Mouse (Mus musculus) hindbrain, embryonic 12.5 days (tissue): ENCODE data around the gene Myo1c. TPM values are rescaled to one million over a fixed set of nuclear protein-coding genes. Genes with fewer than 3 reads are reported as not detected.

Experiments
- ATAC-seq: fragments of 200-750 bp; cut with Nextera tagmentation; 2 replicates; pipeline ENCODE4 v1.8.0; 2017; ENCODE audit warnings: moderate TSS enrichment; ENCODE audit not compliant: low FRiP score
- H3K27ac ChIP-seq: fragments of 300-500 bp; sonication (generic); 2 replicates; pipeline ENCODE4 v1.5.1; 2016; ENCODE audit warnings: mild to moderate bottlenecking
- H3K27me3 ChIP-seq: fragments of 300-500 bp; sonication (generic); 2 replicates; pipeline ENCODE4 v1.6.1; 2016; ENCODE audit warnings: mild to moderate bottlenecking
- H3K36me3 ChIP-seq: fragments of 300-500 bp; sonication (generic); 2 replicates; pipeline ENCODE4 v1.6.1; 2016; ENCODE audit warnings: mild to moderate bottlenecking
- H3K4me1 ChIP-seq: fragments of 300-500 bp; sonication (generic); 2 replicates; pipeline ENCODE4 v1.6.1; 2016
- H3K4me2 ChIP-seq: fragments of 300-500 bp; sonication (generic); replicated peaks from 2 replicates; pipeline ENCODE4 v1.6.1; 2016; ENCODE audit warnings: mild to moderate bottlenecking
- H3K4me3 ChIP-seq: fragments of 300-500 bp; sonication (generic); 2 replicates; pipeline ENCODE4 v1.5.1; 2016; ENCODE audit warnings: mild to moderate bottlenecking
- H3K9ac ChIP-seq: fragments of 300-500 bp; sonication (generic); 2 replicates; pipeline ENCODE4 v1.6.1; 2016; ENCODE audit warnings: mild to moderate bottlenecking, moderate library complexity
- H3K9me3 ChIP-seq: fragments of 300-500 bp; sonication (generic); replicated peaks from 2 replicates; pipeline ENCODE4 v1.6.1; 2016; ENCODE audit warnings: mild to moderate bottlenecking
- WGBS: fragments of 180-500 bp; shearing (Covaris S2); methylation state at CpG from one replicate; pipeline ENCODE4 v1.1.7; 2016; 5-methylcytosine and 5-hydroxymethylcytosine counted together
- polyA plus RNA-seq: library from polyadenylated mRNA; unstranded; fragments of >200 nt; fragmentation: Nextera tagmentation; extraction: Ambion mirVana; gene quantifications from 2 replicates; pipeline ENCODE4 v1.2.1, GENCODE M21; 2016

Gene Myo1c
- polyA plus RNA-seq, 1 experiment from 2014 or later, result 18.7 TPM

DNA sequence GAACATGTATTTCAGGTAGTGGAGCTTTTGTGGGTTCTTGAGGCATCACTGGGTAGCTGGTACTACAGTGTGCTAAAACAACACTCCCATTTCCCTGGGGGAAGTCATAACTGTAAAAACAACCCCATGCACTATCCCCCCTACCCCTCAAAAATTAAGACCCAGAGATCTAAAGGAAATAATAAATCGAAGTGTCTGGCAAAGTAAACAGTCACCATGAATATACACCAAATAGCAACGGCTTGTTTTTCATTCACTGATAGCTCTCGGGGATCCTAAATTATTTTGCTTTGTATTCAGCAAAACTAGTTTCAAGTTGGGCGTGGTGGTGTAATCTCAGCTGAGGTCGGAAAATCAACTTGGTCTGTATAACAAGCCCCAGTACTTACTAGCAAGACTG lies 20.2 kb upstream of the Myo1c start:
- peak overlapping the region; percentile 76; the same call in 1 of the 2 replicates for H3K27ac ChIP-seq
- H3K4me2 ChIP-seq, result peak overlapping the region; percentile 77
- 18% methylated on average over 5 of the region's 5 CpGs for WGBS
- H3K9ac ChIP-seq, result peak overlapping the region; percentile 63
- H3K9me3 ChIP-seq, result no peaks in the 10 kb centered on the region
- peaks cover 21% of the 10 kb centered on the region for H3K4me1 ChIP-seq
- H3K27me3 ChIP-seq, result no peaks in the 10 kb centered on the region
- H3K36me3 ChIP-seq, result peaks cover 51% of the 10 kb centered on the region
- ATAC-seq, result no peak
- peak overlapping the region; percentile 57 for H3K4me3 ChIP-seq

DNA sequence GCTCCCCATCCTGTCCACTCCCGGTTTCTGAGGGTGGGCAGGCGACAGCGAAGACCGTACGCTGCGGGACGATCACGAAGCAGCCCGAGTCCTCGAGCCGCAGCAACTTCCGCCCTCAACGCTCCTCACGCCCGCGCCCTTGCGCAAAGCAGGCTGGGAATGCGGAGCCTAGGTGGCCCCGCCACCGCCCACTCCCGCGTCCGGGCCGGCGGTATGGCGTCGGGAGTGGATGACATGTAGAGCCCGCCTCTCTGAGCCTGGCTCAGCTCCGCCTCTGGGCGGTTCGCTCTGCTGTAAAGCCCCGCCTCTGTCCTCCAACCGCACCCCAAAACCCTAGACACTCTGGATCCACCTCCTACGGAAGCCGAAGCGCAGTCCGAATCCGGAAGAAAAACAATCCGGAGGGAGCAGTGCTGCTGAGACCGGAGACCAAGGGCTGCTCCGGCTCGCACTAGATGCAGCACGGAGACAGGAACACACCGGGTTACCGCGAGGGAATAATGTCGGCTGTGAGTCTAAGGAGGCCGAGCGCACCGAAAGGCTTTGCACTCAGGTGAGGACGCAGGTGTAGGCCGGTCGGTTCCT lies 19.6 kb upstream of the Myo1c start, which contains the start of gene Inpp5k:
Gene Inpp5k (plus strand): TSS at position 344 of the 585 bp plus-strand sequence.
- Histone ChIP-seq H3K9me3 (no peaks in the 10 kb centered on the region), H3K4me2 (peak within 1 kb of the TSS; percentile 77), H3K4me1 (peaks cover 21% of the 10 kb centered on the region), H3K27me3 (no peaks in the 10 kb centered on the region), H3K4me3 (peak within 1 kb of the TSS; percentile 57), H3K9ac (peak within 1 kb of the TSS; percentile 63), H3K27ac (peak within 1 kb of the TSS; percentile 76), H3K36me3 (peaks cover 44% of the 10 kb centered on the region)
- under 1% methylated on average over 53 of the region's 53 CpGs for WGBS
- ATAC-seq, result peak; percentile 99

DNA sequence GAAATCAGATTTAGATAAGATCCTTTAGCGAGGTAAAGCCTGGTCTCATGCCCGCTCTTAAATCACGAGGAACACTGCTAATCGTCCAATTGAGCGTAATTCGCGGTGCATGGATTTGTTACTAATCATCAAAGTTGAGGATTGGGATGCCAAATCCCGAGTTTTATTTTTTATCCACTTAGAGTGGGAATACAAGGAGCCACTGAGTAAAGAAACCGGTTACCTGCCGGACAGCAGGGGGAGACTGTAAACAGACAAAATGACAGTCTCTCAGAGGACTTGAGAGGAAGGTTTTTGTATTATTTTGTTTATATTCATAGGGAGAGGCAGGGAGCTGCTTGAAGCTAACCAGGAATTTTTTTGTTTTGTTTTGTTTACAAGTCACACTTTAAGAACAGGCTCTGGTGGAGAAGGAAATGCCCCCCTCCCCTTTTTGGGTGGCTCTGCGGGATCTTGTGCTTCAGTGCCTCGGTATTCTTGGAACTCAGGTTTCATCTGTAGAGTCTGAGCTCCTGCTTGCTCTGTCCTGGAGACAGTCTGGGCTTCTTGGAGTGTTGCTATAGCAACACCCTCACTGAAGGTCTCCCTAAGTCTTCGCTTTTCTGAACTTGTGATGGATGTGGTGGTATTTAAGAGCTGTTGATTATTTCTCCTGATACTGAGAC lies 18.6 kb upstream of the Myo1c start:
- ATAC-seq, result no peak
- Histone ChIP-seq H3K4me1 (peaks cover 21% of the 10 kb centered on the region), H3K27me3 (no peaks in the 10 kb centered on the region), H3K9me3 (no peaks in the 10 kb centered on the region), H3K36me3 (peaks cover 40% of the 10 kb centered on the region), H3K4me3 (peak overlapping the region; percentile 57), H3K9ac (peak overlapping the region; percentile 63), H3K4me2 (peak overlapping the region; percentile 77), H3K27ac (no peak overlapping the region)
- WGBS, result 12% methylated on average over 13 of the region's 13 CpGs

DNA sequence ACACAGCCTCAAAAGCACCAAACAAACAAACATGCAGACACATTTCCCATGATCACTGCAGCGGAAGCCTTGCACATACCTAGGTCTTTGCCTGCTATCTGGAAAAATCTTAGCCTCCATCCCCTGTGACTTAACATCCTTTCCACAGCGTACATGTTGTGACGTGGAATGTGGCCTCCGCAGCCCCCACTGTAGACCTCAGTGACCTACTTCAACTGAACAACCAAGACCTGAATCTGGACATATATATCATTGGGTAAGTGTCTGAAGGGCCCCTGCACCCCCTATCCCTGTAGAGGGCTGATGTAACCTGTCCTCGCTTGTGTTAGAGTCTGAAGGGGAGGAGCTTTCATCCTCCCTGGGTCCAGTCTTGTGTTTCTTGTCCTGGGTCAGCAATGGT lies 17.4 kb upstream of the Myo1c start:
- no peak overlapping the region for H3K9ac ChIP-seq
- H3K27ac ChIP-seq, result no peak overlapping the region
- H3K4me3 ChIP-seq, result no peak overlapping the region
- no peaks in the 10 kb centered on the region for H3K27me3 ChIP-seq
- H3K36me3 ChIP-seq, result peaks cover 39% of the 10 kb centered on the region
- H3K9me3 ChIP-seq, result no peaks in the 10 kb centered on the region
- H3K4me2 ChIP-seq, result no peak overlapping the region
- peaks cover 21% of the 10 kb centered on the region for H3K4me1 ChIP-seq
- 91% methylated on average over 5 of the region's 5 CpGs for WGBS
- ATAC-seq, result no peak

DNA sequence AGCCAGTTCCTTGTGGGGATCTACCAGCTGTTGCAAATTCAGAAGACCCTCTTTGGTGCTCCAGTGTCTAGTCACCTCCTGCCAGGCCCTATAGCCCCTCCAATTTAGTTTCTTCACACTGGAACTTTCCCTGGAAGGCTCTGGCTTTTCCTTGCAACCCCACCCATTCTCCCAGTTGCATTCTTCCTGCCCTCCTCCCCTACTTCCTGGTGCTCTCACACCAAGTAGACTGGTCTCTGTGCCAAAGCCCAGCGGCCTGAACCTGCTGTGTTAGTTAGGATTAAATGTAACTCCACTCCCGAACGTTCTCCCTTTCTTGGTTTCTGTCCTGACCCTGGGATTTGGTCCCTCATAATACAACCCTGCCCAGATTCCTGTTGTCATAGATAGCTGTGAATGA lies 15.5 kb upstream of the Myo1c start:
- Histone ChIP-seq H3K36me3 (peaks cover 40% of the 10 kb centered on the region), H3K4me3 (no peak overlapping the region), H3K9me3 (no peaks in the 10 kb centered on the region), H3K4me1 (peaks cover 18% of the 10 kb centered on the region), H3K4me2 (no peak overlapping the region), H3K27me3 (no peaks in the 10 kb centered on the region), H3K9ac (no peak overlapping the region), H3K27ac (no peak overlapping the region)
- WGBS, result 80% methylated on average over 3 of the region's 3 CpGs
- ATAC-seq, result no peak

DNA sequence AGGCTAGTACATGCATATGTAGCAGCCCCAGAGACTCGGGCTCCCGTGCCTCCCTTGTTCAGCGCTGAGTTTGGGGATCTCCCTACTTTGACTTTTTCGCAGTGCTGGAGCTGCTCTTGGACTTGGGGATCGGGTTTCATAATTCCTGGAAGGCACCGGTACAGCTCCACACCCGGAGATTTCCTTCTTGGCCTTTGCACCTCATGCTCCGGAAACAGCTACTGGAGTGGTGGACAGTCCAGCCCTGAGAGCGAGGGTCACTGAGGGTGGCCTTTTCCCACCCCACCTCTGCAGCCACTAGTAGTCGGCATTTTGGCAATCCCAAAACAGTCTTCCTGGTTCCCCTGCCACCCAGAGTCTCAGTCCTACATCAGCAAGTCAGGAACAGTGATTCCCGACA lies 15.0 kb upstream of the Myo1c start:
- H3K4me3 ChIP-seq, result no peak overlapping the region
- no peak for ATAC-seq
- H3K36me3 ChIP-seq, result peaks cover 40% of the 10 kb centered on the region
- no peak overlapping the region for H3K4me2 ChIP-seq
- H3K27ac ChIP-seq, result no peak overlapping the region
- peaks cover 14% of the 10 kb centered on the region for H3K4me1 ChIP-seq
- no peaks in the 10 kb centered on the region for H3K9me3 ChIP-seq
- 74% methylated on average over 11 of the region's 11 CpGs for WGBS
- H3K9ac ChIP-seq, result no peak overlapping the region
- no peaks in the 10 kb centered on the region for H3K27me3 ChIP-seq

DNA sequence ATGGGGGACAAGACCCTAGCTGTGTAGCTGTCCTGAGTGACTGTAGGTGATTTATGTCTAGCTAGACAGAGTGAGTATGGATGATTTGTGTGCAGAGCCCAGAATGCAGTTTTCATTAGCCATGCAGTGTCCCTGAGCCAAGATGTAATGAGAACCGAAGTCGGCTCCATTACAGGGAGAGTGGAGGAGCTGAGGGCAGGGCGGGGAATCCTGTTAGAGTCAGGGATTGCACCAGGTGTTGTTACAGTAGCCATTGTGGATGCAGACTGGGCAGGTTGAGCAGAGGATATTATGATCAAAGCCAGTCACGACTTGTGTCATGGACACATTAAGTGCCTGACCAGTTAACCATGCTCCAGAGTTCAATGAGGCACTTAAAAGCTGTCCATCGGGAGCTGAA lies 7.0 kb upstream of the Myo1c start:
- no peak for ATAC-seq
- no peaks in the 10 kb centered on the region for H3K9me3 ChIP-seq
- WGBS, result 82% methylated on average over 5 of the region's 5 CpGs
- H3K4me1 ChIP-seq, result no peaks in the 10 kb centered on the region
- H3K36me3 ChIP-seq, result peaks cover 4% of the 10 kb centered on the region
- H3K27me3 ChIP-seq, result no peaks in the 10 kb centered on the region
- no peak overlapping the region for H3K4me2 ChIP-seq
- H3K4me3 ChIP-seq, result no peak overlapping the region
- H3K9ac ChIP-seq, result no peak overlapping the region
- H3K27ac ChIP-seq, result no peak overlapping the region

DNA sequence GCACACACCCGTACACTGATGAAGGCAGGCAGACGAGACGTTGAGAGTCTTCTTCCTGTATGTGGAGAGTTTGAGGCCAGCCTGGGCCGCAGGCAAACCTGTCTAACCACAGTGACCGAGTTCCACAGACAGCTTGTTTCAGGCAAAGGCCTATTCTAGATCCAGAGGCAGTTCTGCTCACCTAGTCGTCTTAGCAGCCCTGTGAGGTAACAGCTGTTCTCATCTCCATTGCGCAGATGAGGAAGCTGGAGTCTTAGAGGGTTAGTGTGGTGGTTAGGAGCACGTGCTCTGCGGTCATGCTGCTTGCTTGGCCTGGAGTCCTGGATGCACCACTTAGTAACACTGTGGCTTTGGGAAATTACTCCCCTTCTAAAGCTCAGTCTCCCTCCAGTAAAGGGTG lies 5.6 kb upstream of the Myo1c start:
- no peak overlapping the region for H3K27ac ChIP-seq
- 87% methylated on average over 9 of the region's 9 CpGs for WGBS
- no peaks in the 10 kb centered on the region for H3K9me3 ChIP-seq
- peaks cover 3% of the 10 kb centered on the region; the same call in 1 of the 2 replicates for H3K36me3 ChIP-seq
- H3K4me1 ChIP-seq, result no peaks in the 10 kb centered on the region
- no peak overlapping the region for H3K4me2 ChIP-seq
- no peak for ATAC-seq
- H3K4me3 ChIP-seq, result no peak overlapping the region
- H3K9ac ChIP-seq, result no peak overlapping the region
- no peaks in the 10 kb centered on the region for H3K27me3 ChIP-seq

DNA sequence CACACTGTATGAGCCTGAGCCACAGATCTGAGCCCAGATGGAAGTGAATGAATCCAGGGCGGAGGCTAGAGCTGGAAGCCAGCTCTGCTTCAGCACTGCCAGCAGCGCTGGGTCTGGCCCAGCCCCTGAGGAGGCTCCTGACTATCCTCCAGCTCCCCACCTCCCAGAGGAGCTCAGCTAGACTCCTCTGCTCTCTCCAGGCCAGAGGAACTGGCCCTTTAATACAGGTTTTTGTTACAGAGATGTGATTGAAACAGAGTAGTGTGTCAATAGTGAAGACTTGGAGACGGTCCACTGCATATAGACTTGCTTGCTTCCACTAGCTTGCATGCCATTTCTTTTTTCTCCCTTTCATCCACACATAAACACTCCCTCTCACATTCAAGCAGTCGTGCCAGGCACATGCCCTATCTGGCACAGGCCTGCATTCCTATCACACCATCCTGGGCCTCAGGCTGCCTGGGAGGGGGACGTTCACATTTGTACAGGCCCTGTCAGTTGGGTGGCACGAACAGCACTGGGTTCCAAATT lies 2.6 kb upstream of the Myo1c start:
- Histone ChIP-seq H3K27ac (no peak overlapping the region), H3K27me3 (peaks cover 6% of the 10 kb centered on the region), H3K9me3 (no peaks in the 10 kb centered on the region), H3K4me3 (no peak overlapping the region), H3K4me2 (no peak overlapping the region), H3K9ac (no peak overlapping the region), H3K36me3 (peaks cover 3% of the 10 kb centered on the region; the same call in 1 of the 2 replicates), H3K4me1 (peaks cover 17% of the 10 kb centered on the region)
- 74% methylated on average over 6 of the region's 6 CpGs for WGBS
- no peak for ATAC-seq

DNA sequence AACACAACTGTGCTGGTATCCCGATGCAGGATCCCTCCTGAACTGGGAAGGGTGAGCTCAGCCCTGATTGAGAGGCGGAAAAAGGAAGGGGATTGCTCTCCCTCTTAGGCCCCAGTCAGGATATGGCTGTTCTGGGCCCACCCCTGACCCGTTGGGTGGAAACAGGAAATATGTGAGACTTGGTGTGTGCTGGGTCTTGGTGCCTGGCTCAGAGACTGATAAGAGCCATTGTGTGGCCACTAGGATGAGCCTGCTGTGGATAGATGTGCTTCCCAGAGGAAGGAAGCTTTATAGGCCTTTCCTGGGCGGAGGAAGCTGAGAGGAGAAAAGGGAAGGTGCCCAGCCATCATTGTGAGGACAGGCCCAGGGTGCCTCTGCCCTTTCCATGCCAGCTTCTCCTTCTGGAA lies 1.1 kb upstream of the Myo1c start:
- no peak overlapping the region for H3K27ac ChIP-seq
- no peak for ATAC-seq
- no peak overlapping the region for H3K4me3 ChIP-seq
- H3K27me3 ChIP-seq, result peaks cover 21% of the 10 kb centered on the region
- 88% methylated on average over 4 of the region's 4 CpGs for WGBS
- peaks cover 23% of the 10 kb centered on the region for H3K4me1 ChIP-seq
- no peaks in the 10 kb centered on the region for H3K9me3 ChIP-seq
- peaks cover 3% of the 10 kb centered on the region; the same call in 1 of the 2 replicates for H3K36me3 ChIP-seq
- no peak overlapping the region for H3K9ac ChIP-seq
- no peak overlapping the region for H3K4me2 ChIP-seq

DNA sequence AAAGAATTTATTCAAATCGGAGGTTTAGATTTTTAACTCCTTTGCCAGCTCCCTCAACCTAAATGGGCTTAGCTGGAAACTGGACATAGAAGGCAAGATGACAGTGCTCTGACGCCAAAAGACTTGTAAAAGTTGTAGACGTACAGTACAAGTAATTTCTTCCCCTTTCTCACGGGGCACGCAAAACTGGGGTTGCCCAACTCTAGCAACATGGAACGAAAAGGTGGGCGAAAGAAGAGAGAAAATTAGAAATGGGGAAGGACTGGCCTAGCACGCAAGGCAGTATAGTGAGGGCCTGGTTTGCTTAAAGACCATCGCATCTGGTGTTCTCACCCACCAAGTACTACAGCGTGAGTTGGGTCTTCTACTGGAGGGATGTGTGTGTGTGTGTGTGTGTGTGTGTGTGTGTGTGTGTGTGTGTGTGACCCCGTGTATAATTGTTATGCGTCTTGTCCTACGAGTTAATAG lies 688 bp downstream of the Myo1c start:
- Histone ChIP-seq H3K9me3 (no peaks in the 10 kb centered on the region), H3K4me3 (peak overlapping the region; percentile 57), H3K4me1 (peaks cover 33% of the 10 kb centered on the region), H3K27me3 (peaks cover 28% of the 10 kb centered on the region), H3K4me2 (peak overlapping the region; percentile 91), H3K36me3 (no peaks in the 10 kb centered on the region), H3K9ac (peak overlapping the region; percentile 75), H3K27ac (no peak overlapping the region)
- WGBS, result 43% methylated on average over 13 of the region's 13 CpGs
- no peak for ATAC-seq

DNA sequence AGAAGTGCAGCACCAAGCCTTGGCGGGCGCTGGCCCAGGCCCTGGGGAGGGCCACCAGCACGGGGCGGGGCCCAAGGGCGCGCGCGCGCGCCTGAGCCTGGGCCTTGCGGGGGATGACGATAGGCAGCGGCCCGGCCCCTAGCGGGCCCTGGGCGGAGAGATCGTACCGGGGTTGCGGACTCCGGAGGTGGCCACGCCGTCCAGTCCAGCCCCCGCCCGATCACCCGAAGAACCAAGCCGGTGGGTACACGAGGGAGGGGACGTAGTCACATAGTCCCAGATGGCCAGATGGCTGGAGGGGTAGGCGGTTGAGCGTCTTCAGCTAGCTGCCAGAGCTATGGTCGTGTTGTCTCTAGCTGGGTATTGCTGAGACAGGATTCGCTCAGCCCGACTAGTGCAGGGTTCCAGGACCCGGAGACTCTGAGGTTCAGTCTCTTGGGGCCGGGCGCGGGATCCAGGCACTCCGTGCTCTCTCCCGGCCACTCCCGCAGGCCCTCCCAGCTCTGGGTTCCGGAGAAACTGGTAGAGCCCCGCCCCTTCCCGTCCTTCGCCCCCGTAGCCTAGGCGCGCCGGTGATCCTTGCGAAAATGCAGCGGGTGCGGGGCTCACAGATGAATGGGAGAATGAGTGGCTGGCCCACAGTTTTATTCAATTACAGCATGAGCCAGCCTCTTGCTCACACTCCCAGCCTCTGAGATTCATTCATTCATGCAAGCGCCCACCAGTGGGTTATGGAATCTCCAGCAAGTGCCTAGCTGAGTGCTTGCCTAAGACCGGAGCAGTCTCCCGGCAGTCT lies 1.3 kb downstream of the Myo1c start:
- H3K27ac ChIP-seq, result peak overlapping the region; percentile 60
- under 1% methylated on average over 53 of the region's 54 CpGs for WGBS
- H3K4me1 ChIP-seq, result peaks cover 40% of the 10 kb centered on the region
- peaks cover 34% of the 10 kb centered on the region for H3K27me3 ChIP-seq
- H3K9ac ChIP-seq, result peak overlapping the region; percentile 75
- H3K4me2 ChIP-seq, result peak overlapping the region; percentile 91
- no peaks in the 10 kb centered on the region for H3K36me3 ChIP-seq
- no peaks in the 10 kb centered on the region for H3K9me3 ChIP-seq
- peak overlapping the region; percentile 57 for H3K4me3 ChIP-seq
- peak; percentile 63 for ATAC-seq
